Mouse (Mus musculus): ENCODE measurements around the gene Ak8. TPM values are rescaled to one million over a fixed set of nuclear protein-coding genes. Genes with fewer than 3 reads are reported as not detected.

The Ak8 gene
- polyA plus RNA-seq, 1 experiment, result 4.2 TPM

GRCm38 (mm10) chr2:28752388-28752787 is 52.4 kb downstream of the Ak8 start:
- Histone ChIP-seq H3K4me3 (replicated peaks; ENCODE audit: extremely low read depth, low read depth, low read length) (no peak overlapping the region), H3K4me1 (ENCODE audit: control insufficient read depth, insufficient read depth, low read length) (no peaks in the 10 kb centered on the region)
- no peak for DNase-seq
- no peak for TF ChIP-seq POLR2A (IDR thresholded peaks at IDR 0.05; ENCODE audit: borderline replicate concordance, extremely low read depth, low read depth, low read length)
- TF ChIP-seq CTCF (IDR thresholded peaks at IDR 0.05; ENCODE audit: insufficient read depth, low read length), result no peak
- 54% methylated on average over 8 of the region's 8 CpGs for WGBS

GRCm38 (mm10) chr2:28755451-28755850 is 55.5 kb downstream of the Ak8 start:
- peak; percentile 72 for DNase-seq
- 2% methylated on average over 7 of the region's 7 CpGs for WGBS
- TF ChIP-seq POLR2A (IDR thresholded peaks at IDR 0.05; ENCODE audit: borderline replicate concordance, extremely low read depth, low read depth, low read length) (no peak), CTCF (IDR thresholded peaks at IDR 0.05; ENCODE audit: insufficient read depth, low read length) (peak; percentile 56; the same call in 1 of the 2 replicates)

GRCm38 (mm10) chr2:28756201-28756600 is 56.2 kb downstream of the Ak8 start:
- Histone ChIP-seq H3K4me1 (ENCODE audit: control insufficient read depth, insufficient read depth, low read length) (no peaks in the 10 kb centered on the region), H3K4me3 (replicated peaks; ENCODE audit: extremely low read depth, low read depth, low read length) (no peak overlapping the region)
- DNase-seq, result peak; percentile 23
- WGBS, result 43% methylated on average over 4 of the region's 4 CpGs
- TF ChIP-seq CTCF (IDR thresholded peaks at IDR 0.05; ENCODE audit: insufficient read depth, low read length) (peak; percentile 58), POLR2A (IDR thresholded peaks at IDR 0.05; ENCODE audit: borderline replicate concordance, extremely low read depth, low read depth, low read length) (no peak)

More at GRCm38 (mm10) chr2:28755451-28755850, 55.5 kb downstream of the Ak8 start:
- no peak overlapping the region for H3K4me3 ChIP-seq (replicated peaks; ENCODE audit: extremely low read depth, low read depth, low read length)
- no peaks in the 10 kb centered on the region for H3K4me1 ChIP-seq (ENCODE audit: control insufficient read depth, insufficient read depth, low read length)

- TF ChIP-seq CTCF (IDR thresholded peaks at IDR 0.05; ENCODE audit: insufficient read depth, low read length) (no peak), POLR2A (IDR thresholded peaks at IDR 0.05; ENCODE audit: borderline replicate concordance, extremely low read depth, low read depth, low read length) (no peak)
- Histone ChIP-seq H3K4me1 (ENCODE audit: control insufficient read depth, insufficient read depth, low read length) (no peaks in the 10 kb centered on the region), H3K4me3 (replicated peaks; ENCODE audit: extremely low read depth, low read depth, low read length) (no peak overlapping the region)
- DNase-seq, result no peak
- 64% methylated on average over 4 of the region's 4 CpGs for WGBS
These were observed 59.5 kb downstream of the Ak8 start for GRCm38 (mm10) chr2:28759441-28759840.

GRCm38 (mm10) chr2:28766590-28766989 is 66.6 kb downstream of the Ak8 start:
- Histone ChIP-seq H3K4me3 (replicated peaks; ENCODE audit: extremely low read depth, low read depth, low read length) (no peak overlapping the region), H3K4me1 (ENCODE audit: control insufficient read depth, insufficient read depth, low read length) (no peaks in the 10 kb centered on the region)
- WGBS, result 73% methylated on average over 4 of the region's 4 CpGs
- TF ChIP-seq POLR2A (IDR thresholded peaks at IDR 0.05; ENCODE audit: borderline replicate concordance, extremely low read depth, low read depth, low read length), result no peak
- no peak for TF ChIP-seq CTCF (IDR thresholded peaks at IDR 0.05; ENCODE audit: insufficient read depth, low read length)
- no peak for DNase-seq

GRCm38 (mm10) chr2:28767041-28767440 is 67.1 kb downstream of the Ak8 start:
- 84% methylated on average over 2 of the region's 2 CpGs for WGBS
- TF ChIP-seq POLR2A (IDR thresholded peaks at IDR 0.05; ENCODE audit: borderline replicate concordance, extremely low read depth, low read depth, low read length) (no peak), CTCF (IDR thresholded peaks at IDR 0.05; ENCODE audit: insufficient read depth, low read length) (no peak)
- DNase-seq, result no peak
- Histone ChIP-seq H3K4me3 (replicated peaks; ENCODE audit: extremely low read depth, low read depth, low read length) (no peak overlapping the region), H3K4me1 (ENCODE audit: control insufficient read depth, insufficient read depth, low read length) (no peaks in the 10 kb centered on the region)

GRCm38 (mm10) chr2:28770697-28771096 is 70.7 kb downstream of the Ak8 start:
- DNase-seq, result no peak
- Histone ChIP-seq H3K4me3 (replicated peaks; ENCODE audit: extremely low read depth, low read depth, low read length) (no peak overlapping the region), H3K4me1 (ENCODE audit: control insufficient read depth, insufficient read depth, low read length) (no peaks in the 10 kb centered on the region)
- no peak for TF ChIP-seq CTCF (IDR thresholded peaks at IDR 0.05; ENCODE audit: insufficient read depth, low read length)
- no peak for TF ChIP-seq POLR2A (IDR thresholded peaks at IDR 0.05; ENCODE audit: borderline replicate concordance, extremely low read depth, low read depth, low read length)
- WGBS, result 10% methylated on average over 5 of the region's 5 CpGs

- WGBS, result 58% methylated on average over 8 of the region's 8 CpGs
- DNase-seq, result no peak
- Histone ChIP-seq H3K4me3 (replicated peaks; ENCODE audit: extremely low read depth, low read depth, low read length) (no peak overlapping the region), H3K4me1 (ENCODE audit: control insufficient read depth, insufficient read depth, low read length) (no peaks in the 10 kb centered on the region)
- TF ChIP-seq POLR2A (IDR thresholded peaks at IDR 0.05; ENCODE audit: borderline replicate concordance, extremely low read depth, low read depth, low read length) (no peak), CTCF (IDR thresholded peaks at IDR 0.05; ENCODE audit: insufficient read depth, low read length) (no peak)
These were observed 74.1 kb downstream of the Ak8 start for GRCm38 (mm10) chr2:28774073-28774472.

- Histone ChIP-seq H3K4me3 (replicated peaks; ENCODE audit: extremely low read depth, low read depth, low read length) (no peak overlapping the region), H3K4me1 (ENCODE audit: control insufficient read depth, insufficient read depth, low read length) (no peaks in the 10 kb centered on the region)
- 63% methylated on average over 2 of the region's 2 CpGs for WGBS
- no peak for DNase-seq
- TF ChIP-seq CTCF (IDR thresholded peaks at IDR 0.05; ENCODE audit: insufficient read depth, low read length) (no peak), POLR2A (IDR thresholded peaks at IDR 0.05; ENCODE audit: borderline replicate concordance, extremely low read depth, low read depth, low read length) (no peak)
These were observed 76.8 kb downstream of the Ak8 start for GRCm38 (mm10) chr2:28776728-28777127.

- no peak overlapping the region for H3K4me3 ChIP-seq (replicated peaks; ENCODE audit: extremely low read depth, low read depth, low read length)
- 77% methylated on average over 16 of the region's 16 CpGs for WGBS
- H3K4me1 ChIP-seq (ENCODE audit: control insufficient read depth, insufficient read depth, low read length), result no peaks in the 10 kb centered on the region
These were observed 80.2 kb downstream of the Ak8 start for GRCm38 (mm10) chr2:28780001-28780782.

More at GRCm38 (mm10) chr2:28780001-28780782, 80.2 kb downstream of the Ak8 start:
- TF ChIP-seq CTCF (IDR thresholded peaks at IDR 0.05; ENCODE audit: insufficient read depth, low read length), result no peak
- no peak for DNase-seq
